18 mouse cellular contexts compared by ENCODE assay signal in the genomic region with DNA sequence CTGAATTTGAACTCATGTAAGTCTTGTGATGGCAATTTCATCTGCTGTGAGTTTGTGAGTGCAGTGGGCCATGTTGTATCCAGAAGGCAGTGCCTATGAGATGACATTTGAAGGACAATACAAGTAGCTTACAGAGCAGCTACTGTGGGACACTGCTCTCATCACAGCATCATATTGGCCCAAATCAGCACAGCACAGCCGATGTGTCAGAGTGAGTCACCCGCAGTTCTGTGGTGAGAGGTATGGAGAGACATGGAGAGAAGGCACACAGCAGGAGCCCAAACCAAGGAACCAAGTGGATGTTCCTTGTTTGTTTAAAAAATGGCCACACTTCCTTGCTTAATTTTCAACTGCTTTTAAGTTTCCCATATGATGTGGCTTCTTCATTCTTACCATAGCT.
"Had no signal": no experiment of that assay in that cellular context is flagged by ENCODE, and none has a peak within 500 bp of the region (broad histone marks: within the 10 kb centered on the region; RNA-seq: fewer than 3 reads in every experiment).

No protein-coding gene starts in this region.

- ATAC-seq: liver, postnatal 0 days; lung, postnatal 0 days; midbrain, embryonic 13.5 days; midbrain, embryonic 15.5 days had no signal

- H3K27me3 ChIP-seq: liver, embryonic 15.5 days; lung, embryonic 15.5 days; midbrain, embryonic 13.5 days; midbrain, embryonic 15.5 days; neural tube, embryonic 12.5 days; stomach, embryonic 15.5 days had no signal

- H3K36me3 ChIP-seq: liver, embryonic 15.5 days; lung, embryonic 15.5 days; midbrain, embryonic 13.5 days; midbrain, embryonic 15.5 days; neural tube, embryonic 12.5 days; stomach, embryonic 15.5 days had no signal

- H3K27ac ChIP-seq: liver, embryonic 15.5 days; lung, embryonic 15.5 days; macrophage; midbrain, embryonic 13.5 days; midbrain, embryonic 15.5 days; neural tube, embryonic 12.5 days; stomach, embryonic 15.5 days; stomach, postnatal 0 days had no signal

- H3K4me2 ChIP-seq: liver, embryonic 15.5 days; lung, embryonic 15.5 days; midbrain, embryonic 11.5 days; midbrain, embryonic 13.5 days; midbrain, embryonic 15.5 days; neural tube, embryonic 12.5 days; stomach, embryonic 15.5 days had no signal

- H3K4me1 ChIP-seq: liver, embryonic 15.5 days; lung, embryonic 15.5 days; midbrain, embryonic 13.5 days; neural tube, embryonic 12.5 days; stomach, embryonic 15.5 days had no signal

- H3K9me3 ChIP-seq: liver, embryonic 15.5 days; lung, embryonic 15.5 days; midbrain, embryonic 13.5 days; midbrain, embryonic 15.5 days; neural tube, embryonic 12.5 days; stomach, embryonic 15.5 days had no signal

- H3K9ac ChIP-seq: liver, embryonic 15.5 days; liver, postnatal 0 days; lung, embryonic 15.5 days; midbrain, embryonic 13.5 days; midbrain, embryonic 15.5 days; neural tube, embryonic 12.5 days; stomach, embryonic 15.5 days had no signal

- DNase-seq: liver, postnatal 0 days; lung, adult 2 months; lung, postnatal 14 days; lung, postnatal 36 days; right cerebral cortex, postnatal 14 days; thymus, adult 2 months; thymus, postnatal 25 days; thymus, postnatal 4 days had no signal

- H3K4me3 ChIP-seq: liver, embryonic 15.5 days; lung, embryonic 15.5 days; midbrain, embryonic 13.5 days; midbrain, embryonic 15.5 days; neural tube, embryonic 12.5 days; stomach, embryonic 15.5 days had no signal
